Mouse (Mus musculus) ovary, postnatal 14 days (tissue): ENCODE results near the gene Eln.

Source experiments
- DNase-seq: peaks from one replicate; pipeline ENCODE4 v3.0.0; 2022; ENCODE audit warnings: low spot score

Eln gene

GRCm38 (mm10) chr5:134743991-134744390, 3.1 kb downstream of the Eln start:
- DNase-seq = no peak

- no peak for DNase-seq
Observed at GRCm38 (mm10) chr5:134742221-134742795, 4.8 kb downstream of the Eln start.

GRCm38 (mm10) chr5:134740501-134741341, 6.4 kb downstream of the Eln start:
- no peak for DNase-seq

GRCm38 (mm10) chr5:134739951-134740350, 7.2 kb downstream of the Eln start:
- DNase-seq = no peak

GRCm38 (mm10) chr5:134734920-134735319, 12.2 kb downstream of the Eln start:
- no peak for DNase-seq

- no peak for DNase-seq
Observed at GRCm38 (mm10) chr5:134734072-134734471, 13.1 kb downstream of the Eln start.

GRCm38 (mm10) chr5:134733241-134733640, 13.9 kb downstream of the Eln start:
- DNase-seq = no peak

- DNase-seq = no peak
Observed at GRCm38 (mm10) chr5:134729124-134729523, 18.0 kb downstream of the Eln start.

- no peak for DNase-seq
Observed at GRCm38 (mm10) chr5:134728535-134728934, 18.6 kb downstream of the Eln start.

- DNase-seq = no peak
Observed at GRCm38 (mm10) chr5:134727001-134727639, 20.0 kb downstream of the Eln start.

- DNase-seq = no peak
Observed at GRCm38 (mm10) chr5:134725299-134725698, 21.8 kb downstream of the Eln start.

GRCm38 (mm10) chr5:134720058-134720457, 27.1 kb downstream of the Eln start:
- DNase-seq = no peak

GRCm38 (mm10) chr5:134711076-134711475, 36.0 kb downstream of the Eln start:
- no peak for DNase-seq

- DNase-seq = no peak
Observed at GRCm38 (mm10) chr5:134709275-134709674, 37.8 kb downstream of the Eln start.

- DNase-seq = peak; percentile 67
Observed at GRCm38 (mm10) chr5:134704157-134704556, 43.0 kb downstream of the Eln start.

GRCm38 (mm10) chr5:134695539-134695938, 51.6 kb downstream of the Eln start:
- no peak for DNase-seq

- DNase-seq = no peak
Observed at GRCm38 (mm10) chr5:134695082-134695481, 52.0 kb downstream of the Eln start.

- no peak for DNase-seq
Observed at GRCm38 (mm10) chr5:134692704-134693103, 54.4 kb downstream of the Eln start.

- peak; percentile 98 for DNase-seq
Observed at GRCm38 (mm10) chr5:134688718-134689284, 58.3 kb downstream of the Eln start.

- no peak for DNase-seq
Observed at GRCm38 (mm10) chr5:134688086-134688717, 58.9 kb downstream of the Eln start, which contains the start of gene Limk1. Gene Limk1 (minus strand): TSS chr5:134688598.

- no peak for DNase-seq
Observed at GRCm38 (mm10) chr5:134687187-134687586, 59.9 kb downstream of the Eln start.

GRCm38 (mm10) chr5:134686541-134686940, 60.6 kb downstream of the Eln start:
- DNase-seq = no peak
